Mouse (Mus musculus) frontal cortex, postnatal 36 days (tissue): ENCODE measurements at regions not wholly inside any gene's neighbourhood (a gene's known extent, or its start where the extent isn't known, plus 50 kb on each side); places are given as distances from the start of the nearest gene placed in this dataset.

ENCODE experiments used
- DNase-seq, 2 experiments: peaks; one replicate each; pipeline ENCODE4 v3.0.0; 2022; ENCODE audit warnings: low spot score in 2 of 2

- no peak for DNase-seq
These were observed 149.9 kb upstream of the Syt1 start for GRCm38 (mm10) chr10:109160730-109161129.

GRCm38 (mm10) chr10:109155768-109156167 is 145.0 kb upstream of the Syt1 start:
- DNase-seq: no peak

GRCm38 (mm10) chr10:109140421-109140938 is 129.7 kb upstream of the Syt1 start:
- no peak for DNase-seq

- no peak for DNase-seq
These were observed 126.3 kb upstream of the Syt1 start for GRCm38 (mm10) chr10:109136763-109137732.

- no peak for DNase-seq
These were observed 123.7 kb upstream of the Syt1 start for GRCm38 (mm10) chr10:109134521-109134920.

- peak in 1 of 2 experiments; percentile 35 for DNase-seq
These were observed 121.3 kb upstream of the Syt1 start for GRCm38 (mm10) chr10:109132091-109132573.

GRCm38 (mm10) chr10:109129552-109130110 is 118.8 kb upstream of the Syt1 start:
- no peak for DNase-seq

GRCm38 (mm10) chr10:109129068-109129467 is 118.3 kb upstream of the Syt1 start:
- no peak for DNase-seq

- DNase-seq: no peak
These were observed 115.9 kb upstream of the Syt1 start for GRCm38 (mm10) chr10:109126699-109127098.

- peak; percentile 59 to 80 for DNase-seq
These were observed 106.4 kb upstream of the Syt1 start for GRCm38 (mm10) chr10:109117143-109117542.

GRCm38 (mm10) chr10:109115013-109115627 is 104.3 kb upstream of the Syt1 start:
- no peak for DNase-seq

GRCm38 (mm10) chr10:109105781-109106180 is 95.0 kb upstream of the Syt1 start:
- DNase-seq: peak in 1 of 2 experiments; percentile 39

- DNase-seq: no peak
These were observed 81.4 kb upstream of the Syt1 start for GRCm38 (mm10) chr10:109092219-109092618.

- no peak for DNase-seq
These were observed 69.0 kb upstream of the Syt1 start for GRCm38 (mm10) chr10:109079773-109080172.

- no peak for DNase-seq
These were observed 63.4 kb upstream of the Syt1 start for GRCm38 (mm10) chr10:109074218-109074617.
